Mouse (Mus musculus): Measurements from ENCODE around the gene Smdt1. TPM values are rescaled to one million over a fixed set of nuclear protein-coding genes. Genes with fewer than 3 reads are reported as not detected.
A peak's percentile ranks its signal among the peaks of the same experiment; 100 is the strongest.

Gene Smdt1
- total RNA-seq (2014; rRNA removed) (288 and 293 TPM in 2 replicates), polyA plus RNA-seq (2015; fragmentation: Nextera tagmentation; extraction: Ambion mirVana) (392 and 401 TPM in 2 replicates)

DNA sequence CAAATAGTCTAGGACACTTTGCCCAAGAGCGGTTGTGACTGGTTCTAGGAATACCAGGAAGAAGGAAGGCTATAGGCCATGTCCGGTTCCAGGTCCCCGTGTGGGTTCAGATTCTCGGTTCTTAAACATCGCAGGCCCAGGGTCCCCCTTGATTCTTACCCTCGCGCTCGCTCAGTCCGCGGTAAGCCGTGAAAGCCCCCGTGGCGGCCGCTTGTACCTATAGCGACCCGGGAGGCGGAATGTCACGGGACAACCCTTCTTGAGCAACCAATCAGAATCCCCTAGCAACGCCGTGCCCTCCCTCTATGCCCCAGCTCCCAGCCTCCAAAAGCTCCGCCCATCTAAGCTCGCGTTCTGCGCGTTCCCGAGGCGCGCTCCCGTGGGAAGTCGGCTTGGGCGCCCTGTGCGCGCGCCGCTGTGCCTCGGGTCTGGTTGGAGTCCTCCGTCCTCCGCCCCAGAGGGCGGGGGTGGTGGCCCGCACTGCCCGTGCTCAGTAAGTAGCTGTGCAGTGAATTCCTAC, at the start of gene Smdt1, which contains the start of the genes Naga and Pheta2:
Smdt1 (plus strand) TSS at position 367 of the 520 bp plus-strand sequence.
Naga (minus strand) TSS at position 333 of the 520 bp plus-strand sequence.
Pheta2 (plus strand) TSS at position 350 of the 520 bp plus-strand sequence.
- no peaks in the 10 kb centered on the region for H3K27me3 ChIP-seq (ENCODE audit: insufficient read depth, low read length)
- peak within 1 kb of the TSS; percentile 54 for H3K9ac ChIP-seq (replicated peaks; ENCODE audit: low read length)
- peak; percentile 93 for ATAC-seq
- H3K9me3 ChIP-seq (ENCODE audit: low read length): no peaks in the 10 kb centered on the region
- peak within 1 kb of the TSS; percentile 45; the same call in 1 of the 2 replicates for H3K27ac ChIP-seq
- DNase-seq (ENCODE audit: low spot score): peak; percentile 97
- peak within 1 kb of the TSS; percentile 48 for H3K4me3 ChIP-seq (ENCODE audit: low read length)
- H3K4me2 ChIP-seq (ENCODE audit: low read depth, low read length): peak within 1 kb of the TSS; percentile 64
- under 1% methylated on average over 41 of the region's 41 CpGs for WGBS
- 0 out of 2 replicates have a peak, but pooled peaks cover 6% of the 10 kb centered on the region for H3K36me3 ChIP-seq (ENCODE audit: insufficient read depth, low read length)
- H3K4me1 ChIP-seq (ENCODE audit: insufficient read depth, low read length): peaks cover 14% of the 10 kb centered on the region; the same call in 1 of the 2 replicates
- TF ChIP-seq CTCF (IDR thresholded peaks at IDR 0.05; ENCODE audit: low read depth): no peak; the same call in 1 of the 2 replicates

DNA sequence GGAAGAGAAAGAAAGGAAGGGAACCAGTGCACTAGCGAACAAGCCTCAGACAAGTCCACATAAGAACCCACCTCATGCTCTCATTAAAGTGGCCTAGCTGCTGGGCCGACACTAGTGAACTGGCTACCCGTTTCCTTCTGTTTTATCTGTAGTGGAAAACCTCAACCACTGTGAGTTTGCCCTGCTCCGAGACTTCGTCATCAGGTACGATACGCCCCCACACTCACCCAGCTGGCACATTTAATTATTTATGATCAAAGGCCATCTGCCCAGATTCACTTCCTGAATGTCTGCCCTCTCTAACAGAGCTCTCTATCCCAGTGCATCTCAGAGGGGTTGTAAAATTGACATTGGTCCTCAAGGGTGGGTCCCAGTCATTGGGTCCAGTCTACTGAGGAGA, 48.5 kb upstream of the Smdt1 start:
- no peak overlapping the region for H3K27ac ChIP-seq
- 93% methylated on average over 7 of the region's 7 CpGs for WGBS
- peaks cover 54% of the 10 kb centered on the region for H3K36me3 ChIP-seq (ENCODE audit: insufficient read depth, low read length)
- no peak overlapping the region for H3K9ac ChIP-seq (replicated peaks; ENCODE audit: low read length)
- H3K9me3 ChIP-seq (ENCODE audit: low read length): no peaks in the 10 kb centered on the region
- DNase-seq (ENCODE audit: low spot score) (no peak), ATAC-seq (no peak)
- peaks cover 11% of the 10 kb centered on the region for H3K4me1 ChIP-seq (ENCODE audit: insufficient read depth, low read length)
- H3K27me3 ChIP-seq (ENCODE audit: insufficient read depth, low read length): no peaks in the 10 kb centered on the region
- H3K4me3 ChIP-seq (ENCODE audit: low read length): no peak overlapping the region
- TF ChIP-seq CTCF (IDR thresholded peaks at IDR 0.05; ENCODE audit: low read depth): no peak
- no peak overlapping the region for H3K4me2 ChIP-seq (ENCODE audit: low read depth, low read length)

- 0 out of 2 replicates have a peak, but pooled peaks have one; percentile 13 for TF ChIP-seq CTCF (IDR thresholded peaks at IDR 0.05; ENCODE audit: low read depth)
- Histone ChIP-seq H3K36me3 (ENCODE audit: insufficient read depth, low read length) (peaks cover 30% of the 10 kb centered on the region), H3K27ac (peak overlapping the region; percentile 60), H3K4me3 (ENCODE audit: low read length) (no peak overlapping the region), H3K9me3 (ENCODE audit: low read length) (no peaks in the 10 kb centered on the region), H3K27me3 (ENCODE audit: insufficient read depth, low read length) (no peaks in the 10 kb centered on the region), H3K4me2 (ENCODE audit: low read depth, low read length) (0 out of 2 replicates have a peak overlapping the region, but pooled peaks have one; percentile 19), H3K9ac (replicated peaks; ENCODE audit: low read length) (no peak overlapping the region), H3K4me1 (ENCODE audit: insufficient read depth, low read length) (peaks cover 11% of the 10 kb centered on the region)
- DNase-seq (ENCODE audit: low spot score) (no peak), ATAC-seq (no peak)
- 12% methylated on average over 5 of the region's 5 CpGs for WGBS
Measured at GRCm38 (mm10) chr15:82292851-82293250, 45.9 kb upstream of the Smdt1 start.

- ATAC-seq (peak; percentile 92), DNase-seq (ENCODE audit: low spot score) (peak; percentile 74)
- Histone ChIP-seq H3K9ac (replicated peaks; ENCODE audit: low read length) (no peak overlapping the region), H3K36me3 (ENCODE audit: insufficient read depth, low read length) (peaks cover 30% of the 10 kb centered on the region), H3K27ac (peak overlapping the region; percentile 60), H3K4me2 (ENCODE audit: low read depth, low read length) (0 out of 2 replicates have a peak overlapping the region, but pooled peaks have one; percentile 19), H3K9me3 (ENCODE audit: low read length) (no peaks in the 10 kb centered on the region), H3K27me3 (ENCODE audit: insufficient read depth, low read length) (no peaks in the 10 kb centered on the region), H3K4me3 (ENCODE audit: low read length) (no peak overlapping the region), H3K4me1 (ENCODE audit: insufficient read depth, low read length) (peaks cover 11% of the 10 kb centered on the region)
- TF ChIP-seq CTCF (IDR thresholded peaks at IDR 0.05; ENCODE audit: low read depth): no peak
- WGBS: 2% methylated on average over 7 of the region's 7 CpGs
Measured at GRCm38 (mm10) chr15:82293271-82293711, 45.5 kb upstream of the Smdt1 start.

- Histone ChIP-seq H3K4me2 (ENCODE audit: low read depth, low read length) (0 out of 2 replicates have a peak overlapping the region, but pooled peaks have one; percentile 7), H3K27ac (peak overlapping the region; percentile 60; the same call in 1 of the 2 replicates), H3K36me3 (ENCODE audit: insufficient read depth, low read length) (peaks cover 28% of the 10 kb centered on the region), H3K9ac (replicated peaks; ENCODE audit: low read length) (no peak overlapping the region), H3K9me3 (ENCODE audit: low read length) (no peaks in the 10 kb centered on the region), H3K4me3 (ENCODE audit: low read length) (no peak overlapping the region), H3K4me1 (ENCODE audit: insufficient read depth, low read length) (peaks cover 11% of the 10 kb centered on the region), H3K27me3 (ENCODE audit: insufficient read depth, low read length) (no peaks in the 10 kb centered on the region)
- DNase-seq (ENCODE audit: low spot score) (peak; percentile 85), ATAC-seq (peak; percentile 57)
- 26% methylated on average over 8 of the region's 8 CpGs for WGBS
- peak; percentile 75 for TF ChIP-seq CTCF (IDR thresholded peaks at IDR 0.05; ENCODE audit: low read depth)
Measured at GRCm38 (mm10) chr15:82294059-82294458, 44.7 kb upstream of the Smdt1 start.

- Histone ChIP-seq H3K4me2 (ENCODE audit: low read depth, low read length) (peak within 1 kb of the TSS; percentile 18; the same call in 1 of the 2 replicates), H3K36me3 (ENCODE audit: insufficient read depth, low read length) (no peaks in the 10 kb centered on the region), H3K9ac (replicated peaks; ENCODE audit: low read length) (no peak within 1 kb of the TSS), H3K4me1 (ENCODE audit: insufficient read depth, low read length) (peaks cover 5% of the 10 kb centered on the region), H3K4me3 (ENCODE audit: low read length) (no peak within 1 kb of the TSS), H3K9me3 (ENCODE audit: low read length) (no peaks in the 10 kb centered on the region), H3K27ac (no peak within 1 kb of the TSS), H3K27me3 (ENCODE audit: insufficient read depth, low read length) (no peaks in the 10 kb centered on the region)
- 59% methylated on average over 39 of the region's 39 CpGs for WGBS
- peak; percentile 44; the same call in 1 of the 2 replicates for ATAC-seq
- DNase-seq (ENCODE audit: low spot score): peak; percentile 21
- TF ChIP-seq CTCF (IDR thresholded peaks at IDR 0.05; ENCODE audit: low read depth): no peak
Measured at GRCm38 (mm10) chr15:82298764-82299561, 39.8 kb upstream of the Smdt1 start, which contains the start of gene Wbp2nl. TSS of gene Wbp2nl (plus strand) at chr15:82298954.

All from hindbrain, postnatal 0 days (tissue).